Mouse (Mus musculus) lung, postnatal 0 days (tissue): ENCODE measurements around the gene Armc8. TPM values are rescaled to one million over a fixed set of nuclear protein-coding genes. Genes with fewer than 3 reads are reported as not detected.

ENCODE experiments used
- ATAC-seq: fragments of 200-750 bp; cut with Nextera tagmentation; 2 replicates; pipeline ENCODE4 v1.8.0; 2017; ENCODE audit warnings: moderate library complexity
- DNase-seq: peaks from one replicate; pipeline ENCODE4 v3.0.0-alpha.2; 2016; ENCODE audit warnings: low spot score
- H3K27ac ChIP-seq: fragments of 300-500 bp; sonication (generic); 2 replicates; pipeline ENCODE4 v1.5.1; 2014; ENCODE audit warnings: antibody characterized with exemption, mild to moderate bottlenecking, low read length, mixed read lengths
- H3K27me3 ChIP-seq: fragments of 300-500 bp; sonication (generic); replicated peaks from 2 replicates; pipeline ENCODE4 v1.6.1; 2014; ENCODE audit warnings: low read length, mixed read lengths; ENCODE audit not compliant: insufficient read depth
- H3K36me3 ChIP-seq: fragments of 300-500 bp; sonication (generic); 2 replicates; pipeline ENCODE4 v1.6.1; 2014; ENCODE audit warnings: low read length, mixed read lengths; ENCODE audit not compliant: insufficient read depth
- H3K4me1 ChIP-seq: fragments of 300-500 bp; sonication (generic); 2 replicates; pipeline ENCODE4 v1.6.1; 2014; ENCODE audit warnings: antibody characterized with exemption, low read depth, low read length, mixed read lengths; ENCODE audit not compliant: insufficient read depth
- H3K4me2 ChIP-seq: fragments of 300-500 bp; sonication (generic); replicated peaks from 2 replicates; pipeline ENCODE4 v1.6.1; 2014; ENCODE audit warnings: low read depth, mild to moderate bottlenecking, low read length, moderate library complexity, mixed read lengths
- H3K4me3 ChIP-seq: fragments of 300-500 bp; sonication (generic); 2 replicates; pipeline ENCODE4 v1.5.1; 2014; ENCODE audit warnings: low read depth, low read length
- H3K9ac ChIP-seq: fragments of 300-500 bp; sonication (generic); replicated peaks from 2 replicates; pipeline ENCODE4 v1.6.1; 2014; ENCODE audit warnings: low read depth, mild to moderate bottlenecking
- H3K9me3 ChIP-seq: fragments of 300-500 bp; sonication (generic); 2 replicates; pipeline ENCODE4 v1.6.1; 2016; ENCODE audit warnings: low read length, mixed read lengths
- CTCF ChIP-seq: IDR thresholded peaks from 2 replicates; pipeline ENCODE4 v1.5.1; 2016; ENCODE audit warnings: antibody characterized with exemption, mild to moderate bottlenecking
- EP300 ChIP-seq: IDR thresholded peaks from 2 replicates; pipeline ENCODE4 v1.6.1; 2016; ENCODE audit warnings: antibody characterized with exemption, mild to moderate bottlenecking, control low read depth
- WGBS: fragments of 180-500 bp; shearing (Covaris S2); extraction: QIAGEN DNeasy Blood & Tissue Kit; methylation state at CpG from one replicate; pipeline ENCODE4 v1.1.7; 2014; 5-methylcytosine and 5-hydroxymethylcytosine counted together
- polyA plus RNA-seq: library from polyadenylated mRNA; unstranded; fragments of >200 nt; fragmentation: Nextera tagmentation; extraction: Ambion mirVana; gene quantifications from 2 replicates; pipeline ENCODE4 v1.2.1, GENCODE M21; 2015

Gene Armc8
- polyA plus RNA-seq, 1 experiment from 2014 or later = 13.7 TPM

- Histone ChIP-seq H3K27ac (peak within 1 kb of the TSS; percentile 90), H3K9ac (peak within 1 kb of the TSS; percentile 76), H3K9me3 (no peaks in the 10 kb centered on the region), H3K4me2 (peak within 1 kb of the TSS; percentile 66), H3K27me3 (no peaks in the 10 kb centered on the region), H3K4me3 (peak within 1 kb of the TSS; percentile 74), H3K36me3 (no peaks in the 10 kb centered on the region), H3K4me1 (peaks cover 8% of the 10 kb centered on the region; the same call in 1 of the 2 replicates)
- peak; percentile 6 for ATAC-seq
- peak; percentile 49 for DNase-seq
- TF ChIP-seq EP300 = no peak
- WGBS = 10% methylated on average over 27 of the region's 27 CpGs
Observed at GRCm38 (mm10) chr9:99437031-99437764, 131.5 kb downstream of the Armc8 start, which contains the start of gene Mras. Gene Mras (minus strand): TSS chr9:99437381.

- Histone ChIP-seq H3K4me3 (peak overlapping the region; percentile 74), H3K9me3 (no peaks in the 10 kb centered on the region), H3K4me2 (peak overlapping the region; percentile 66), H3K9ac (peak overlapping the region; percentile 76), H3K36me3 (no peaks in the 10 kb centered on the region), H3K27ac (peak overlapping the region; percentile 90), H3K4me1 (peaks cover 8% of the 10 kb centered on the region; the same call in 1 of the 2 replicates), H3K27me3 (no peaks in the 10 kb centered on the region)
- peak; percentile 87 for ATAC-seq
- DNase-seq = peak; percentile 83
- TF ChIP-seq CTCF = no peak
- TF ChIP-seq EP300 = no peak
- WGBS = under 1% methylated on average over 66 of the region's 86 CpGs
Observed at GRCm38 (mm10) chr9:99436182-99437030, 132.3 kb downstream of the Armc8 start.

- peak; percentile 44 for ATAC-seq
- Histone ChIP-seq H3K4me2 (peak overlapping the region; percentile 66), H3K4me1 (peaks cover 8% of the 10 kb centered on the region; the same call in 1 of the 2 replicates), H3K9me3 (no peaks in the 10 kb centered on the region), H3K36me3 (no peaks in the 10 kb centered on the region), H3K9ac (peak overlapping the region; percentile 76), H3K27me3 (no peaks in the 10 kb centered on the region), H3K4me3 (peak overlapping the region; percentile 74), H3K27ac (peak overlapping the region; percentile 90)
- peak; percentile 40 for DNase-seq
- TF ChIP-seq EP300 (no peak), CTCF (no peak)
- WGBS = 19% methylated on average over 16 of the region's 16 CpGs
Observed at GRCm38 (mm10) chr9:99435619-99436181, 133.0 kb downstream of the Armc8 start.

DNA sequence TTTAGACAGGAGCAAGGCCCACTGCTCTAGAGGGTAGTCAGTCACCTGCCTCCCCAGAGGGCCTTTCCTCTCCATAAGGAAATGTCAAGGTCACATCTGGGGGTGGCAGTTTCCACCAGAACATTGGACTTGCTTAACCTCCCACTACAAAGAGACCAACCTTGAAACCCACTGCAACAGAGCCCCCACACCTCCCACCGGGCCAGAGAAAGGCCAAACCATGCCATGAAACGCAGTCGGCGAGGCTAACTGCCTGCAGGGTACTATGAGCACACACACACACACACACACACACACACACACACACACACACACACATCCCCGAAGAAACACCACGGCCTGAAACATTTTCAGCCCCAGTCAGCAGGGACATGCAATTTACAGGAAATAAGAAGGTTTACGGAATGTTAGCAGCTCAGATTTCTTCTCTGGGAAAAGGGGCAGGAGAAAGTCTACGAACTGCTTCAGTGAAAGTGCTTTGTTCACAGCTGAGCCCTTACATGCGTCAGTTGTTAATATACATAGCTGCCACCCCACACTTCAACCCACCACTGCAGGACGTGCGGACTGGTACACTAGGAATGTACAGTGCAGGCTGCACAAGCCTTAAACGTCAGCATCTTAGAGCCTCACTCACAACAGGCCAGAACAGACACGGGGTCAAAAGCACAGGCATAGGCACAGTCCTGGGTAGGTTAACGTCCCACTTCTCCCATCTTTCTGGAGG, 133.6 kb downstream of the Armc8 start:
- ATAC-seq (peak; percentile 79), DNase-seq (peak; percentile 67)
- Histone ChIP-seq H3K27ac (peak overlapping the region; percentile 90), H3K4me1 (peaks cover 8% of the 10 kb centered on the region; the same call in 1 of the 2 replicates), H3K9me3 (no peaks in the 10 kb centered on the region), H3K9ac (0 out of 2 replicates have a peak overlapping the region, but pooled peaks have one; percentile 76), H3K4me3 (peak overlapping the region; percentile 74), H3K27me3 (no peaks in the 10 kb centered on the region), H3K4me2 (peak overlapping the region; percentile 66), H3K36me3 (no peaks in the 10 kb centered on the region)
- 28% methylated on average over 14 of the region's 14 CpGs for WGBS
- no peak for TF ChIP-seq CTCF
- TF ChIP-seq EP300 = no peak

GRCm38 (mm10) chr9:99432478-99432877, 136.2 kb downstream of the Armc8 start:
- Histone ChIP-seq H3K4me2 (no peak overlapping the region), H3K9me3 (no peaks in the 10 kb centered on the region), H3K4me1 (peaks cover 6% of the 10 kb centered on the region; the same call in 1 of the 2 replicates), H3K4me3 (no peak overlapping the region), H3K27ac (no peak overlapping the region), H3K9ac (no peak overlapping the region), H3K36me3 (no peaks in the 10 kb centered on the region), H3K27me3 (no peaks in the 10 kb centered on the region)
- DNase-seq (no peak), ATAC-seq (no peak)
- WGBS = 87% methylated on average over 4 of the region's 4 CpGs
- TF ChIP-seq CTCF (no peak), EP300 (no peak)
